Mouse (Mus musculus): ENCODE results near the gene Fbxo34.

- TF ChIP-seq CTCF (conservative IDR thresholded peaks at IDR 0.05; ENCODE audit: insufficient read depth, insufficient read length, low read depth, low read length) (peak; percentile 27; the same call in 1 of the 2 replicates), POLR2A (IDR thresholded peaks at IDR 0.05; ENCODE audit: low read depth, low read length) (no peak)
Measured at GRCm38 (mm10) chr14:47532496-47532895, 82.3 kb downstream of the Fbxo34 start.
